Mouse (Mus musculus): ENCODE data around the gene Arpc1b. TPM values are rescaled to one million over a fixed set of nuclear protein-coding genes. Genes with fewer than 3 reads are reported as not detected.
"Not testable (repeated sequence)": the region's sequence is repeated elsewhere in the genome, so short reads cannot be mapped to it uniquely, and the experiment has no call there.

Arpc1b gene
- polyA plus RNA-seq, 1 experiment from 2014 or later: 304 TPM

- no peak overlapping the region for H3K9ac ChIP-seq (ENCODE audit: low read length)
- H3K4me1 ChIP-seq (replicated peaks; ENCODE audit: control insufficient read depth, insufficient read depth): no peaks in the 10 kb centered on the region
- no peak overlapping the region for H3K4me3 ChIP-seq (ENCODE audit: low read depth, low read length)
- H3K27me3 ChIP-seq (ENCODE audit: control insufficient read depth, insufficient read depth, low read length): no peaks in the 10 kb centered on the region
- H3K9me3 ChIP-seq (ENCODE audit: control insufficient read depth, low read length): no peaks in the 10 kb centered on the region
- 77% methylated on average over 3 of the region's 3 CpGs for WGBS
- no peak overlapping the region for H3K4me2 ChIP-seq (replicated peaks; ENCODE audit: low read depth)
- DNase-seq (ENCODE audit: low spot score) (no peak), ATAC-seq (ENCODE audit: low FRiP score, low TSS enrichment) (no peak)
- no peak for TF ChIP-seq CTCF (IDR thresholded peaks at IDR 0.05; ENCODE audit: low read depth)
- TF ChIP-seq EP300 (optimal IDR thresholded peaks at IDR 0.05): no peak
- H3K36me3 ChIP-seq (ENCODE audit: control insufficient read depth, insufficient read depth, low read length): peaks cover 60% of the 10 kb centered on the region
- no peak overlapping the region for H3K27ac ChIP-seq (replicated peaks)
These were observed 17.0 kb downstream of the Arpc1b start for GRCm38 (mm10) chr5:145130995-145131394.

DNA sequence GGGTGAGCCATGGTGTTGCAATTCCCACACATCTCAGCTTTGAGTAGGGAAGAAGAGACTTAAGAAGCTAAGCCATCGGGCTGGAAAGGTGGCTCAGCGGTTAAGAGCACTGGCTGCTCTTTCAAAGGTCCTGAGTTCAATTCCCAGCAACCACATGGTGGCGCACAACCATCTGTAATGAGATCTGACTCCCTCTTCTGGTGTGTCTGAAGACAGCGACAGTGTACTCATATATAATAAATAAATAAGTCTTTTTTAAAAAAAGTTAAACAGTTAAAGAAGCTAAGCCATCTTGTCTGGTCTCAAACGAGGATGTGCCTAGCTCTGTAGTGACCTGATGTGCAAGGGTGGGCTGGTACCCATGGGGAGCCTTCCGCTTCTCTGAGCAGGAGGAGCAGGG, 19.3 kb downstream of the Arpc1b start:
- not testable (repeated sequence) for H3K4me2 ChIP-seq (replicated peaks; ENCODE audit: low read depth); H3K4me3 ChIP-seq (ENCODE audit: low read depth, low read length); H3K9me3 ChIP-seq (ENCODE audit: control insufficient read depth, low read length); H3K4me1 ChIP-seq (replicated peaks; ENCODE audit: control insufficient read depth, insufficient read depth); H3K27ac ChIP-seq (replicated peaks); DNase-seq (ENCODE audit: low spot score); H3K9ac ChIP-seq (ENCODE audit: low read length); H3K27me3 ChIP-seq (ENCODE audit: control insufficient read depth, insufficient read depth, low read length); ATAC-seq (ENCODE audit: low FRiP score, low TSS enrichment)
- peak; percentile 26 for TF ChIP-seq CTCF (IDR thresholded peaks at IDR 0.05; ENCODE audit: low read depth)
- H3K36me3 ChIP-seq (ENCODE audit: control insufficient read depth, insufficient read depth, low read length): peaks cover 50% of the 10 kb centered on the region
- 83% methylated on average over 6 of the region's 6 CpGs for WGBS

GRCm38 (mm10) chr5:145138836-145139235, 24.8 kb downstream of the Arpc1b start:
- peaks cover 30% of the 10 kb centered on the region for H3K36me3 ChIP-seq (ENCODE audit: control insufficient read depth, insufficient read depth, low read length)
- peak overlapping the region; percentile 74 for H3K4me2 ChIP-seq (replicated peaks; ENCODE audit: low read depth)
- ATAC-seq (ENCODE audit: low FRiP score, low TSS enrichment) (no peak), DNase-seq (ENCODE audit: low spot score) (no peak)
- H3K9ac ChIP-seq (ENCODE audit: low read length): peak overlapping the region; percentile 88
- TF ChIP-seq EP300 (optimal IDR thresholded peaks at IDR 0.05) (no peak), CTCF (IDR thresholded peaks at IDR 0.05; ENCODE audit: low read depth) (no peak)
- no peaks in the 10 kb centered on the region for H3K27me3 ChIP-seq (ENCODE audit: control insufficient read depth, insufficient read depth, low read length)
- no peaks in the 10 kb centered on the region; the same call in 1 of the 2 replicates for H3K4me1 ChIP-seq (replicated peaks; ENCODE audit: control insufficient read depth, insufficient read depth)
- WGBS: 3% methylated on average over 6 of the region's 6 CpGs
- H3K27ac ChIP-seq (replicated peaks): no peak overlapping the region; the same call in 1 of the 2 replicates
- peak overlapping the region; percentile 87 for H3K4me3 ChIP-seq (ENCODE audit: low read depth, low read length)
- H3K9me3 ChIP-seq (ENCODE audit: control insufficient read depth, low read length): no peaks in the 10 kb centered on the region

DNA sequence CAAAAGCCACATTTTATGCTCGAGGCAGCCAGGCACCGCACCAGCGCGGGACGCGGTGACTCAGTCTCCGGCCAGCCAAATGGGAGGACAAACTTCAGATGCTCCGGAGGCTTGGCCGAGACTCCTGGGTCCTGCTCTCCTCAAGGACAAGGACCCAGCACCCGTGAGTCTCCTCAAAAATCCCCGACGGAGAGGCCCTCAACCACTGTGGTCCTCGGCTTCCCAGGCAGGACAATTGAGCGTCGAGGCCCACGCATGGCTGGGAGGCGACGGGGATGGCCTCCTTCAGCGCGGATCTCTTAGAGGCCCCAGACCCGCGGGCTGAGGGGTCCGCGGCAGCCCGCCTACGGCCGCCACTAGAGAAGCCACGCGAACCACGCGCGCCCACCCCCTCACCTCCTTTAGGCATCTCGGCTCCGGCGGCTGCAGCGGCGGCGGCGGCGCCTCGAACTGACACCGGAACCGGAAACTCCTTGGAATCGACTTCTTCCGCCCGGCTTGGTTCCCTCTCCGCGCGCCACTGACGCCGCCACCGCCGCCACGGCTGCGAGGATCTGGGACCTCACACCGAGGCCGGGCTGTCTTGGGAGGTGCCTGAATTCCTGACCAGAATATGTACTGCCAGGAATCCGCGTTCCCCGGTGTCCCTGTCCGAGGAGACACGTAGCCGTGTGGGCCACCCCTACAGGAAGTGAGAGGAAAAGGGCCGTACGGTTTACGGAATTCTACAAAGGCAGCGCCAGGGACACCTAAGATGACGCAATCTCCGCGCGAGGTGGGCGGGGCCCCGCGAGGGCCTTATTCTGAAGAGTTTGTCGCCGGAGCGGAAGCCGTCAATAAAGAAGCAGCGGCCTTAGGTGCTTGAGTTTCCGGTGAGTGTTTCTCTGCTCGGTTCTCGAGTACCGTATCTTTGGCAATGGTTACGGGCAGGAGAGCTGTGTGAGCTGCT, 25.8 kb downstream of the Arpc1b start, which contains the start of the genes Pdap1 and Bud31:
Gene Pdap1, minus strand, starts transcription at position 668 of the 949 bp plus-strand sequence.
Gene Bud31, plus strand, starts transcription at position 792 of the 949 bp plus-strand sequence.
- peak within 1 kb of the TSS; percentile 74 for H3K4me2 ChIP-seq (replicated peaks; ENCODE audit: low read depth)
- peaks cover 22% of the 10 kb centered on the region for H3K36me3 ChIP-seq (ENCODE audit: control insufficient read depth, insufficient read depth, low read length)
- no peaks in the 10 kb centered on the region for H3K9me3 ChIP-seq (ENCODE audit: control insufficient read depth, low read length)
- peak within 1 kb of the TSS; percentile 78 for H3K27ac ChIP-seq (replicated peaks)
- H3K9ac ChIP-seq (ENCODE audit: low read length): peak within 1 kb of the TSS; percentile 88
- ATAC-seq (ENCODE audit: low FRiP score, low TSS enrichment): peak; percentile 93
- peak; percentile 95 for DNase-seq (ENCODE audit: low spot score)
- no peaks in the 10 kb centered on the region for H3K27me3 ChIP-seq (ENCODE audit: control insufficient read depth, insufficient read depth, low read length)
- H3K4me3 ChIP-seq (ENCODE audit: low read depth, low read length): peak within 1 kb of the TSS; percentile 87
- no peaks in the 10 kb centered on the region; the same call in 1 of the 2 replicates for H3K4me1 ChIP-seq (replicated peaks; ENCODE audit: control insufficient read depth, insufficient read depth)
- under 1% methylated on average over 84 of the region's 84 CpGs for WGBS
- TF ChIP-seq EP300 (optimal IDR thresholded peaks at IDR 0.05) (peak; percentile 97), CTCF (IDR thresholded peaks at IDR 0.05; ENCODE audit: low read depth) (no peak; the same call in 1 of the 2 replicates)

GRCm38 (mm10) chr5:145140611-145141010, 26.6 kb downstream of the Arpc1b start:
- TF ChIP-seq CTCF (IDR thresholded peaks at IDR 0.05; ENCODE audit: low read depth) (no peak), EP300 (optimal IDR thresholded peaks at IDR 0.05) (no peak)
- DNase-seq (ENCODE audit: low spot score) (no peak), ATAC-seq (ENCODE audit: low FRiP score, low TSS enrichment) (peak; percentile 18; the same call in 1 of the 2 replicates)
- Histone ChIP-seq H3K27ac (replicated peaks) (peak overlapping the region; percentile 78), H3K9ac (ENCODE audit: low read length) (peak overlapping the region; percentile 88), H3K36me3 (ENCODE audit: control insufficient read depth, insufficient read depth, low read length) (peaks cover 22% of the 10 kb centered on the region), H3K4me3 (ENCODE audit: low read depth, low read length) (peak overlapping the region; percentile 87), H3K4me2 (replicated peaks; ENCODE audit: low read depth) (peak overlapping the region; percentile 74), H3K9me3 (ENCODE audit: control insufficient read depth, low read length) (no peaks in the 10 kb centered on the region), H3K27me3 (ENCODE audit: control insufficient read depth, insufficient read depth, low read length) (no peaks in the 10 kb centered on the region), H3K4me1 (replicated peaks; ENCODE audit: control insufficient read depth, insufficient read depth) (no peaks in the 10 kb centered on the region; the same call in 1 of the 2 replicates)
- WGBS: under 1% methylated on average over 18 of the region's 18 CpGs

DNA sequence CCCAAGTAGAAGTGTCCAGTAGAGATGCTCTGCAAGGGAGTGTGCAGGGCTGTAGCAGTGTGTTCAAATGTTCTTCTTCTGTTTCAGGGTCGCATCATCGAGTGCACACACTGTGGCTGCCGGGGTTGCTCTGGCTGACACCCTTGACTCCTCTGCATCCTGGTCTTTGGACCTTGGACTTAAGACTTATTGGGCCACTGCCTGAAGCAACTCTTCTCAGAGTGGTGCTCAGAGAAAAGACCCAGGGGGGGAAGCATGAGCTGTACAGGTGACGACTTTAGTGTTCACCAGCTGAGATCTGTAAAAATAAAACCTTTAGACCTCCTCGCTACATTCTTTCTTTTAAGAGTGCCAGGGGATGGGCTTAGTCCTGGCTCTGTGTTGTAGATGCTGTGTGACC, 33.7 kb downstream of the Arpc1b start:
- H3K36me3 ChIP-seq (ENCODE audit: control insufficient read depth, insufficient read depth, low read length): peaks cover 40% of the 10 kb centered on the region
- no peaks in the 10 kb centered on the region for H3K9me3 ChIP-seq (ENCODE audit: control insufficient read depth, low read length)
- 88% methylated on average over 5 of the region's 5 CpGs for WGBS
- TF ChIP-seq CTCF (IDR thresholded peaks at IDR 0.05; ENCODE audit: low read depth): no peak
- no peak for TF ChIP-seq EP300 (optimal IDR thresholded peaks at IDR 0.05)
- no peak overlapping the region for H3K4me3 ChIP-seq (ENCODE audit: low read depth, low read length)
- no peak overlapping the region for H3K4me2 ChIP-seq (replicated peaks; ENCODE audit: low read depth)
- H3K9ac ChIP-seq (ENCODE audit: low read length): no peak overlapping the region
- no peaks in the 10 kb centered on the region for H3K27me3 ChIP-seq (ENCODE audit: control insufficient read depth, insufficient read depth, low read length)
- no peak for ATAC-seq (ENCODE audit: low FRiP score, low TSS enrichment)
- H3K27ac ChIP-seq (replicated peaks): no peak overlapping the region
- no peak for DNase-seq (ENCODE audit: low spot score)
- no peaks in the 10 kb centered on the region for H3K4me1 ChIP-seq (replicated peaks; ENCODE audit: control insufficient read depth, insufficient read depth)
